Mouse (Mus musculus): ENCODE results near the gene Agtpbp1. TPM values are rescaled to one million over a fixed set of nuclear protein-coding genes. Genes with fewer than 3 reads are reported as not detected.

Gene Agtpbp1
- total RNA-seq, 2 experiments from 2014 or later, result 49.2 to 67.9 TPM

Other genes starting within 250 kb of the Agtpbp1 start
- gene Naa35, start within 50 bp of the Agtpbp1 start, total RNA-seq (2014; fragmentation: Nextera tagmentation), result 76.9 and 107 TPM in 2 replicates
- 38.5 and 58.0 TPM in 2 replicates for gene Naa35, start within 50 bp of the Agtpbp1 start, total RNA-seq (2017)
- 69.6 and 76.7 TPM in 2 replicates for gene Golm1, start 90.6 kb upstream of the Agtpbp1 start, total RNA-seq (2014; fragmentation: Nextera tagmentation)
- gene Golm1, start 90.6 kb upstream of the Agtpbp1 start, total RNA-seq (2017), result 101 and 137 TPM in 2 replicates
- gene 4921517D22Rik, start 108.9 kb upstream of the Agtpbp1 start, total RNA-seq (2014; fragmentation: Nextera tagmentation), result not detected in 2 replicates
- gene 4921517D22Rik, start 108.9 kb upstream of the Agtpbp1 start, total RNA-seq (2017), result not detected in 2 replicates
- 0.28 TPM in 1 of 2 replicates, not detected in the other for gene Spata31d1a, start 125.1 kb upstream of the Agtpbp1 start, total RNA-seq (2014; fragmentation: Nextera tagmentation)
- not detected in 2 replicates for gene Spata31d1a, start 125.1 kb upstream of the Agtpbp1 start, total RNA-seq (2017)
- gene Spata31d1b, start 127.1 kb upstream of the Agtpbp1 start, total RNA-seq (2014; fragmentation: Nextera tagmentation), result not detected in 2 replicates
- gene Spata31d1b, start 127.1 kb upstream of the Agtpbp1 start, total RNA-seq (2017), result not detected in 2 replicates
- gene Spata31d1d, start 146.5 kb upstream of the Agtpbp1 start, total RNA-seq (2014; fragmentation: Nextera tagmentation), result not detected in 2 replicates
- gene Spata31d1d, start 146.5 kb upstream of the Agtpbp1 start, total RNA-seq (2017), result 0.42 TPM in 1 of 2 replicates, not detected in the other
- not detected in 2 replicates for gene 1700014D04Rik, start 161.5 kb upstream of the Agtpbp1 start, total RNA-seq (2014; fragmentation: Nextera tagmentation)
- 0.19 and 0.38 TPM in 2 replicates for gene 1700014D04Rik, start 161.5 kb upstream of the Agtpbp1 start, total RNA-seq (2017)
- 160 and 164 TPM in 2 replicates for gene Isca1, start 184.6 kb upstream of the Agtpbp1 start, total RNA-seq (2014; fragmentation: Nextera tagmentation)
- gene Isca1, start 184.6 kb upstream of the Agtpbp1 start, total RNA-seq (2017), result 73.3 and 92.6 TPM in 2 replicates
- gene Gm49354, start 197.0 kb upstream of the Agtpbp1 start, total RNA-seq (2014; fragmentation: Nextera tagmentation), result not detected in 2 replicates
- gene Gm49354, start 197.0 kb upstream of the Agtpbp1 start, total RNA-seq (2017), result not detected in 2 replicates
- gene Tut7, start 237.9 kb upstream of the Agtpbp1 start, total RNA-seq (2014; fragmentation: Nextera tagmentation), result 169 and 191 TPM in 2 replicates
- gene Tut7, start 237.9 kb upstream of the Agtpbp1 start, total RNA-seq (2017), result 249 and 329 TPM in 2 replicates

All from megakaryocyte-erythroid progenitor cell, adult 5-6 weeks (primary cell).